Mouse (Mus musculus): Measurements from ENCODE around the gene AC161166.1.
"Not testable (repeated sequence)": the region's sequence is repeated elsewhere in the genome, so short reads cannot be mapped to it uniquely, and the experiment has no call there.

AC161166.1 gene

DNA sequence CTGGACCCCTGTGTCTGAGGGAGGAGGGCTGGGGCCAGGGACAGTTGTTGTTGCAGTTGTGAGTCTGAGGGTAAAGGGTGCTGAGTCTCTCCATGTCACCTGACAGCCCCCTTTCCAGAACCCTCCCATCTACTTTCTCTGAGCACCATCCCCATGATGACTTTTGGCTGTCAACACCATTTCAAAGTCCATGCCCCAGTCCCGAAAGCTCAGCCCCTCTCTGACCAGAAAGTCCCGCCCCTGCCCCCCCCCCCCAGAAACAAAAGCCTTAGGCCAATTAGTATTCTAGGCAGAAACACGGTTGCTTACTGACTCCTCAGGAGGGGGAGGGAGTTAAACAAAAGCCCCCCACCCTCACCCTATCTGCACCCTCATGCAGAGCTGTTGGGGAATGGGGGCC is 24.9 kb downstream of the AC161166.1 start:
- CTCF ChIA-PET = interaction anchor here (0.6 to 0.7 kb wide), 3 partner anchors 65 to 209 kb away, joined by 7 to 18 read pairs (median 11); no protein-coding TSS in a partner anchor

DNA sequence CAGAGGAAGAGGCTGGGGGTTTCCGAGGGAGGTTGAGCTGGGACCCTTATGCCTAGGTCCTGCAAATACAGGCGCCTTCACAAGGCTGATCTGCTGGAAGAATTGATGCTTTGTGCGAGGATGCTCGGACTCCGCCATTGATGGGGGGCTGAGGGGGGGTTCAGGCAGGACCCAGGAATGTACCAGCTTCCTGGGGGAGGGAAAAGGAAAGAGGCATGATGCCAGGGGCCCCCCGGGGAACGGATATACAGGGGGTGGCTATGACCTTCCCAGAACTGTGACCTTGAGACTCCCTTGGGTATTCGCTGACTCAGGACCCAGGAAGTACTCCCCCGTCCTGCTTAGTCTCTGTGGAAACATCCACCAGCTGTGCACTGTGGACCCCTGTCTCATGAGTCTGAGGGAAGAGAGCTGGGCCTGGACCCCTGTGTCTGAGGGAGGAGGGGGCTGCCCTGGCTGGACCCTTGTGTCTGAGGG is 25.6 kb downstream of the AC161166.1 start:
- CTCF ChIA-PET = interaction anchor here (0.7 kb wide), 1 partner anchor 40 kb away, joined by 8 read pairs; no protein-coding TSS in a partner anchor

DNA sequence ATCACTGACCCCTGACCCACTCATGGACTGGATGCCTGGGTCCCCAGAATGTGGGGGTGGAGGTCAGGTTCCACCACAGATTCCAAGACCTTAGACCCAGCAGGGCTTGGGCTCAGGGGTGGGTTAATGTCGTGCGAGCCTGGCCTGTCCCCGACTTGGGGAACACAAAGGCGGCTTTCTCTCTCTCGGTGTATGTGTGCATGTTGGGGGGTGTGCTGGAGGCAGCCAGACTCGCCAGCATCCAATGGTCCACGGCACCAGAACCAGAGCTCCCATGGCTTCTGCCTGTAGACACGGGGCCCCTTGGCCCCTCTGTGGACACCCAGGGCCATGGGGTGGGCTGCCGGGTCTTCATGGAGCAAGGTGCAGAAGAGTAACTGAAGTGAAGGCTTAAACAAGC is 26.8 kb downstream of the AC161166.1 start:
- CTCF ChIA-PET = no interaction called here

DNA sequence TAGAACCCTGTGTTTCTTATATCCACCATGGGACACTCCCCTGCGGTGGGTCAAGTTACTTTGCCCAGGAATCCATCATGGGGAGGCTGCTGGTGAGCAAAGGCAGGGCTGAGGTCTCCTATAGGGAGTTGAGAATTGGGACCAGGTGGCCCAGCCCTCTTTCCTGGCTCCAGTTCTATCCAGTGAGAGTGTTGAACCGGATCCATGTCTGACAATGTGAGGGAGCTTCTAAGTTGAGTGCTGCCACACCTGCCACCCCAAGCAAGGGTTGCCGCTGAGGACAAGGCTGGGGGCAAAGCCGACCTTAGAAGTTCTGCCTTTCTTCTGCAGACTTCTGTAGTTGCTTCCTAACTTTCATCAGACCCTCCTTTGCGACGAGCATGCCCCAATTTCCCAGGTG is 29.0 kb downstream of the AC161166.1 start:
- CTCF ChIA-PET = not testable (repeated sequence)

DNA sequence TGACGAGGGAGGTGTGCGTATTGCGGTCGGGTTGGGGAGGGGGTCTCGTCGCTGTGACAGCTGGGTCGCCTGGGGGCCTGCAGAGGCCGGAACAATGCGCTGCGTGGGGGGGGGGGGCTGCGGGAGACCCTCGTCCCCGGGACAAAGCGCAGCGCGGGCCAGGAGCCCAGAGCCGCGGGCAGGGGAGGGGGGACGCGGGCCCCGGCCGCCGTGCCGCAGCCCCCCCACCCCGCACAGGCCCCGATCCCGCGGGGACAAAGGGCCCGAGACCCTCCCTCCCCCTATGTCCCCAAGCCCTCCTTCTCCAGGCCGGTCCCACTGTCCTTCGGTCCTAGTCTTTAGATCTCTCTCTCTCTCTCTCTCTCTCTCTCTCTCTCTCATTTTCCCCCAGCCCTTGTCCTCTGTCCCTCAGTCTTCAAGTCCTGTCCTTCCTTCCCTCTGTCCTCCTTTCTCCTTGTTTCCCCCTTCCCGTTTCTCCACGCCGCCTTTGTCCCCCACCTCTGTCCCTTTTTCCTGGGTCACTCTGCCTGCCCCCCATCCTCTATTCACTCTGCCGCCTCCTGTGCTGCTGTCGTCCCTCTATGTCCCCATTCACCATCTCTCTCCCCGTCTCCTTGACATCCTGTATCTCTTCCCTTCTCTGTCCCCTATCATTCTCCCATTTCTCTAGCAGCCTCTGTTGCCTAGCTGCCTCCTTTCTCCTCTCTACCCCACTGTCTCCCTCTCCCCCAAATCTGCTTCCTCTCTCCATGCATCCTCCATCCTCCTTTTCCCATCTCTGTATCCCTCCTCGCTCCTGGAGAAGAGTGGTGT is 29.8 kb downstream of the AC161166.1 start:
- CTCF ChIA-PET = no interaction called here

- CTCF ChIA-PET = interaction anchor here (1.3 kb wide), 1 partner anchor 9 kb away, joined by 12 read pairs; no protein-coding TSS in a partner anchor
Measured at GRCm38 (mm10) chr7:24481474-24482207, 30.6 kb downstream of the AC161166.1 start, which contains the start of gene Cadm4. TSS of gene Cadm4 (plus strand) at chr7:24482023.

DNA sequence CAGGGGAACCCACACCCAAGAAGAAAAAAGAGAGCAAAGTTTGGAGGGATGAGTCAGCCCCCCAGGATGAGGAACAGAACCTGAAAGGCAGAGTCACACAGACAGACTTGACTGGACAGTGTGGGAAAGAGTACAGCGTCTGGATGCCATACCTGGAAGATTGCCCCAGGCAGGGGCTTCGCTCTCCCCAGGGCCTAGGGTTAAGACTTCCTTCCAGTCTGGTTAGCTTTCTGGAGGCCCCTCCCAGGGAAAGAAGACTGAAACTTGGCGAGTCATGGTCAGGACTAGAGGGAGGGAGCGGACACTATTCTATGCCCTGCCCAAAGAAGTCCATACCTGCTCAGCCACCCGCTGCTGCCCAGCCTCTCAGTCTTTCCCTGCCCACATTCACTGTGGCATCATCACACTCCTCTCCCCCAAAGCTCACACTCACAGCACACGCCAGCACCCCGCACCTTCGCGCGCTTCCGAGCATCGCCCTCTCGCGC is 31.2 kb downstream of the AC161166.1 start:
- CTCF ChIA-PET = interaction anchor here (0.7 to 1.3 kb wide), 2 partner anchors 10 to 25 kb away, joined by 4 to 12 read pairs; no protein-coding TSS in a partner anchor

DNA sequence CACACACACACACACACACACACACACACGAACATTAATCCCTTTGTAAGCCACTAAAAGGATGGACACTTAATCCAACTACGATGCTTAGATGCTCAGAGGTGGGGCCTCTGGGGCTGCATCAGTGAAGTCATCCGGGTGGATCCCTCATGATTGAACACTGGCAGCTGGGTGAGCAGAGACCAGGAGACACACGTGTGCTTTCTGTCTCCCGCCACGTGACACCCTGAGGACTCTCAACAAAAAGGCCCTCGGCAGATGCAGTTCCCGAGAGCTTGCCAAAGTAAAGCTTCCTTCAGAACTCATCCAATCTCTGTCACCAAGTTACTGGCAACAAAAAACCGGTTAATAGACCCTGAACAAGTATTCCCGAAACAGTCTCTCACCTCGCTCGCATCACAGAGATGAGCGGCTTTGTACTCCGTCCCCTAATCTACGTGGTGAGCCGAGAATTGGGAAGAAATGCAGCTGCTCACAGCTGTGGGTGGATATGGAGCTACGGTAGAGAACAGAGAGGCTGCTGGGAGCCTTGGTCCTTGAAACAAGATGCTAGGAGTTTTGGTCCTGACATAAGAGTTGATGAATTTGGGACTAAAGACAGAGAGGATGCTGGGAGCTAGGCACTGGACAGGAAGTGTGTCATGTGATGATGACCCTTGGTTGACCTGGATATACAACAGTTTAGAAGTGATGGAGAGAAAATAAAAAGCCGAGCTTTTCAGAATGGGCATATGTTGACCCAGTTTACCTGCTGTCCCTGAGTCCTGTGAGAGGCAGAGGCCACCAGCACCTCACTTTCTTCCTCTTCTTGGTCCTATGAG is 31.9 kb downstream of the AC161166.1 start:
- CTCF ChIA-PET = interaction anchor here (0.5 to 1.3 kb wide), 3 partner anchors 10 to 167 kb away, joined by 4 to 12 read pairs (median 8); no protein-coding TSS in a partner anchor

DNA sequence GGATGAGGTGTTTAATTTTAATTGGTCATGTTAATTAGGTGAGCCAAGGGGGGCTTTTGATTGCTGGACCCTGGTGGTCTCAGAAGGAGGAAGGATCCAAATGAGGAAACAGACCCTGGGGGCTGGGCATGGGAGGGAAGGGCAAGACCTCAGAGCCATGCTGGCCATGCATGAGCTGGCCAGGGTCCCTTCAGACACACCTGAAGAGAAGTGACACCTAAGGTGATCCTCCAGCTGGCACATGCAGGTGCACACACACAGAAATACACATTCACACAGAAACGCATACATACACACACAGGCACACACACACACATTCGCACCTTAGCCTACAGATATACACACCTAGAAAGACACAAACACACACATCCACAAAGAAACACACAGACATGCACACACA is 32.6 kb downstream of the AC161166.1 start:
- CTCF ChIA-PET = no interaction called here

DNA sequence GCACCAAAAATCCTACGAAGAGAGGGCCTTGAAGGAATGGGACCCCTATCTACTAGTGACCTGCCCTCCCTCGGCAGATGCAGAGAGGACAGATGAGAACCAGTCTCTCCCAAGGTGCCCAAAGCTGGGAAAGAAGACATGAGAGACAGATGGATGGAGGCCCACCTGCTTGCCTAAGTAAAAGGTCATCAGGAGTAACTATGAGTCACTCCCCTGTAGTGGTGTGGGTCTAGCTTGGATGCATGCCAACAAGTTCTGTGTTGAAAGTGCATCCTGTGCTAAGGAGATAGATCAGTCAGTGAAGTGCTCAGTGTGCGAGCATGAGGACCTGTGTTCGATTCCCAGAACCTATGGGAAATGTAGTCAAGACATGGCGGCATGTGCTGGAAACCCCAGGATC is 33.3 kb downstream of the AC161166.1 start:
- CTCF ChIA-PET = no interaction called here

GRCm38 (mm10) chr7:24476856-24477255 is 35.4 kb downstream of the AC161166.1 start:
- CTCF ChIA-PET = interaction anchor here (0.5 kb wide), 1 partner anchor 21 kb away, joined by 12 read pairs; no protein-coding TSS in a partner anchor

GRCm38 (mm10) chr7:24476338-24476737 is 35.9 kb downstream of the AC161166.1 start:
- CTCF ChIA-PET = interaction anchor here (0.6 kb wide), 1 partner anchor 47 kb away, joined by 3 read pairs; no protein-coding TSS in a partner anchor

- CTCF ChIA-PET = interaction anchor here (3.9 kb wide), 1 partner anchor 27 kb away, joined by 24 read pairs; no protein-coding TSS in a partner anchor
Measured at GRCm38 (mm10) chr7:24474811-24475506, 37.3 kb downstream of the AC161166.1 start.

- CTCF ChIA-PET = interaction anchor here (0.5 to 3.9 kb wide), 8 partner anchors 12 to 74 kb away, joined by 3 to 24 read pairs (median 7); partner anchors contain the start of genes Irgc1 and Plaur
Measured at GRCm38 (mm10) chr7:24473913-24474529, 38.2 kb downstream of the AC161166.1 start.

DNA sequence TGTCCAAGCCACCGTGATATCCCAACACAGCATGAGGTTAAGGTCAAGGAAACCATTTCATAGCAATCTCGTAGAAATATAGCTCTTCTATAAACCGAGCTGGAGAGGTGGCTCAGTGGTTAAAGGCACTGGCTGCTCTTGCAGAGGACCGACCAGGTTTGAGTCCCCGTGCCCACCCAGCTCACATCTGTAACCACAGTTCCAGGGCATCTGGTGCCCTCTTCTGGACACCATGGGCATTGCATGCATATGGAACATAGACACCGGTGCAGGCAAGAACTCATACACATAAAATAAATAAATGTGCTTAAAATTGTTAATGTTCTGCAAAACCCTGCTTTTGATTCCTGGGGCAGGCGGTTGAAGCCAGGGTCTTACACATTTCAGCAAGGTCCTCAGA is 39.3 kb downstream of the AC161166.1 start:
- CTCF ChIA-PET = interaction anchor here (0.6 to 3.9 kb wide), 5 partner anchors 20 to 169 kb away, joined by 3 to 24 read pairs (median 5); partner anchors contain the start of gene Irgc1

DNA sequence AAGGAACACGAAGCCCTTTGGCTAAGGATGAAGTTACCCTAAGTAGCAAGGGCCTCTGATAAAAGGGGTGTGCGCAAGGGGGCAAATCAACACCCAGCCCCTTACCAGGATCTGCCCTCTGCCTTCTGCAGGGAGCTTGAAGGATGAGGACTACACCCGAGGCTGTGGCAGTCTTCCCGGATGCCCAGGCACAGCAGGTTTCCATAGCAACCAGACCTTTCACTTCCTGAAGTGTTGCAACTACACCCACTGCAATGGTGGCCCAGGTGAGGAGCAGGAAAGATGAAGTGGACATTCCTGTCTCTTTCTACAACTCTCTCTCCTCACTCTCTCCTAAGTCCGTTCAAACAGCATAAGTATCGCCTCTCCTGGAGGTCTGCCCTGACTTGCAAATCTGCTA is 39.8 kb downstream of the AC161166.1 start:
- CTCF ChIA-PET = interaction anchor here (0.6 to 3.9 kb wide), 4 partner anchors 25 to 170 kb away, joined by 3 to 24 read pairs (median 8); no protein-coding TSS in a partner anchor

DNA sequence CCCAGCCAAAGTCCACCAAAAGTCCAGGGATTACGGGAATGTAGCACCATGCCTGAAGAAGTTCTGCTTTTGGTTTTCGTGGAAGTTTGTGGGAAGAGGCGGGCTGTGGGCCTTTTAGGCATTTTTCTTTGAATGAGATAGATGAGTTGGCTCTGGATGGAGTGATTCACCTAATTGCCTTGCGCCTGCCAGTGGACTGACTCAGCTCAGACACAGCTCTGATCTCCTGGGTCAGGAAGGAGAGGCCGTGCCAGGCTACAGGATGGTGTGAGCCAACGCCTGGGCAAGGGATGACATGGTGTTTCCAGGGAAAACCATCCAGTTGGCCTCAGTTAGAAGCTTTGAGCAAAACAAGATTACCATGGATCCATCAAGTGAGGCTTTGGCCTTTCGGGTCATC is 41.9 kb downstream of the AC161166.1 start:
- CTCF ChIA-PET = interaction anchor here (1.4 kb wide), 1 partner anchor 18 kb away, joined by 3 read pairs; the partner anchor contains the start of gene Irgc1

- CTCF ChIA-PET = interaction anchor here (1.0 to 1.7 kb wide), 3 partner anchors 9 to 45 kb away, joined by 3 to 5 read pairs (median 3); partner anchors contain the start of gene Irgc1
Measured at GRCm38 (mm10) chr7:24469126-24469525, 43.1 kb downstream of the AC161166.1 start.

- CTCF ChIA-PET = interaction anchor here (0.5 to 1.7 kb wide), 8 partner anchors 8 to 789 kb away, joined by 3 to 7 read pairs (median 3); partner anchors contain the start of gene Irgc1
Measured at GRCm38 (mm10) chr7:24467886-24468285, 44.4 kb downstream of the AC161166.1 start.

Measured in spleen, embryonic (tissue).